Mouse (Mus musculus): ENCODE measurements at regions not wholly inside any gene's neighbourhood (a gene's known extent, or its start where the extent isn't known, plus 50 kb on each side); places are given as distances from the start of the nearest gene placed in this dataset.

DNA sequence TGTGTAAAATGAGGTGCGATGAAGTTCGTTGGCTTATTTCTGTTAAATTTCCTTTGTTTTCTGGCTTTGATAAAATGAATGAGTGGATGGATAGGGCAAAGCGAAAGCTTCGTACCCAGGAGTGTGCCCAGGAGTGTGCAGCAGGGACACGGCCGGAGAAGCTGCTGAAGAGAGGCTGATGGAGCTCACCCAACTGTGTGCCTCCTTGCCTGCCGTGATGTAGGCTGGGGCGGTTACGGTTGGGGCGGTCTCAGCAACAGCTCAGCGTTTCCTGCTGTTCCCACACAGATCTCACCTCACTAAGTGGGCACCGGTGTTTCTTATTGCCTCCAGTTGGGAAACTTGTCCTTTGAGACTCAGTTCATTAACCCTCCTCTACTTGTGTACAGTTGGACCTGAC lies 208.2 kb upstream of the Ttc29 start:
- no peaks in the 10 kb centered on the region for H3K27me3 ChIP-seq (ENCODE audit: insufficient read depth, low read length)
- TF ChIP-seq CTCF (IDR thresholded peaks at IDR 0.05; ENCODE audit: low read depth) (no peak), EP300 (IDR thresholded peaks at IDR 0.05; ENCODE audit: low read depth) (no peak)
- H3K4me1 ChIP-seq (ENCODE audit: insufficient read depth), result no peaks in the 10 kb centered on the region
- H3K4me3 ChIP-seq (ENCODE audit: low read depth, low read length), result no peak overlapping the region
- H3K9me3 ChIP-seq (ENCODE audit: low read length), result no peaks in the 10 kb centered on the region
- ATAC-seq, result no peak
- no peaks in the 10 kb centered on the region for H3K36me3 ChIP-seq (replicated peaks; ENCODE audit: insufficient read depth, low read length)
- no peak overlapping the region for H3K4me2 ChIP-seq (ENCODE audit: low read depth, low read length)
- DNase-seq, result no peak
- 68% methylated on average over 12 of the region's 12 CpGs for WGBS (ENCODE audit: insufficient replicate concordance)
- H3K9ac ChIP-seq (replicated peaks), result no peak overlapping the region
- H3K27ac ChIP-seq (ENCODE audit: low read depth), result no peak overlapping the region

DNA sequence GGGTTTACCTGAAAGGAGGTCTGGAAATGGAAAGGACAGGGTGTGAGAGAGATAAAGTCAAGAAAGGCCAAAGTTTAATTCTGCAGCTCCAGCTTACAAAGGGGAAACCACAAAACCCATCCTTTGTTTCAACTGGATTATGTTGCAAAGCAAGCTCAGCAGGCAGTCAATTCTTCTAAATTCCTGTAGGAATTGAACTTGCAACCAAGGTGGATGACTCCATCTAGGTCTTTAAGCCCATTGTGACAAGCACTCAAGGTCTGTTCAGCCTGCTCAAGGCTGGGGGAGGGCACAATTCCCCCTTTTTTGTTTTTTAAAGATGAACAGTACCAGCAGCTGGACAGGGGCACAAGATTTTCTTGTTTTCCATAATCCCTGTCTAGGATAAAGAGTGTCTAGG lies 200.0 kb upstream of the Ttc29 start:
- no peak overlapping the region for H3K27ac ChIP-seq (ENCODE audit: low read depth)
- no peak overlapping the region for H3K9ac ChIP-seq (replicated peaks)
- no peak overlapping the region for H3K4me2 ChIP-seq (ENCODE audit: low read depth, low read length)
- TF ChIP-seq EP300 (IDR thresholded peaks at IDR 0.05; ENCODE audit: low read depth), result no peak
- no peak for TF ChIP-seq CTCF (IDR thresholded peaks at IDR 0.05; ENCODE audit: low read depth)
- H3K9me3 ChIP-seq (ENCODE audit: low read length), result no peaks in the 10 kb centered on the region
- ATAC-seq (no peak), DNase-seq (no peak)
- H3K4me3 ChIP-seq (ENCODE audit: low read depth, low read length), result no peak overlapping the region
- no peaks in the 10 kb centered on the region for H3K36me3 ChIP-seq (replicated peaks; ENCODE audit: insufficient read depth, low read length)
- no peaks in the 10 kb centered on the region for H3K4me1 ChIP-seq (ENCODE audit: insufficient read depth)
- H3K27me3 ChIP-seq (ENCODE audit: insufficient read depth, low read length), result no peaks in the 10 kb centered on the region

GRCm38 (mm10) chr8:78018430-78019180 lies 194.5 kb upstream of the Ttc29 start:
- Histone ChIP-seq H3K9me3 (ENCODE audit: low read length) (no peaks in the 10 kb centered on the region), H3K4me3 (ENCODE audit: low read depth, low read length) (no peak overlapping the region), H3K4me1 (ENCODE audit: insufficient read depth) (0 out of 2 replicates have a peak, but pooled peaks cover under 1% of the 10 kb centered on the region), H3K36me3 (replicated peaks; ENCODE audit: insufficient read depth, low read length) (no peaks in the 10 kb centered on the region), H3K9ac (replicated peaks) (no peak overlapping the region), H3K27me3 (ENCODE audit: insufficient read depth, low read length) (no peaks in the 10 kb centered on the region), H3K27ac (ENCODE audit: low read depth) (no peak overlapping the region), H3K4me2 (ENCODE audit: low read depth, low read length) (no peak overlapping the region)
- TF ChIP-seq CTCF (IDR thresholded peaks at IDR 0.05; ENCODE audit: low read depth) (no peak), EP300 (IDR thresholded peaks at IDR 0.05; ENCODE audit: low read depth) (no peak)
- 74% methylated on average over 4 of the region's 4 CpGs for WGBS (ENCODE audit: insufficient replicate concordance)
- DNase-seq, result no peak
- ATAC-seq, result no peak

- no peak for ATAC-seq
- Histone ChIP-seq H3K27me3 (ENCODE audit: insufficient read depth, low read length) (no peaks in the 10 kb centered on the region), H3K9me3 (ENCODE audit: low read length) (no peaks in the 10 kb centered on the region), H3K4me3 (ENCODE audit: low read depth, low read length) (no peak overlapping the region), H3K36me3 (replicated peaks; ENCODE audit: insufficient read depth, low read length) (no peaks in the 10 kb centered on the region), H3K27ac (ENCODE audit: low read depth) (no peak overlapping the region), H3K4me1 (ENCODE audit: insufficient read depth) (0 out of 2 replicates have a peak, but pooled peaks cover 3% of the 10 kb centered on the region), H3K4me2 (ENCODE audit: low read depth, low read length) (no peak overlapping the region), H3K9ac (replicated peaks) (no peak overlapping the region)
- 51% methylated on average over 2 of the region's 2 CpGs for WGBS (ENCODE audit: insufficient replicate concordance)
- DNase-seq, result no peak
- TF ChIP-seq CTCF (IDR thresholded peaks at IDR 0.05; ENCODE audit: low read depth) (no peak), EP300 (IDR thresholded peaks at IDR 0.05; ENCODE audit: low read depth) (no peak)
Observed at GRCm38 (mm10) chr8:78021473-78021872, 191.6 kb upstream of the Ttc29 start.

GRCm38 (mm10) chr8:78022986-78023385 lies 190.1 kb upstream of the Ttc29 start:
- no peaks in the 10 kb centered on the region for H3K9me3 ChIP-seq (ENCODE audit: low read length)
- TF ChIP-seq EP300 (IDR thresholded peaks at IDR 0.05; ENCODE audit: low read depth) (no peak), CTCF (IDR thresholded peaks at IDR 0.05; ENCODE audit: low read depth) (no peak)
- ATAC-seq, result no peak
- H3K27ac ChIP-seq (ENCODE audit: low read depth), result no peak overlapping the region
- DNase-seq, result no peak
- H3K36me3 ChIP-seq (replicated peaks; ENCODE audit: insufficient read depth, low read length), result no peaks in the 10 kb centered on the region
- H3K27me3 ChIP-seq (ENCODE audit: insufficient read depth, low read length), result no peaks in the 10 kb centered on the region
- no peak overlapping the region for H3K4me2 ChIP-seq (ENCODE audit: low read depth, low read length)
- 63% methylated on average over 5 of the region's 5 CpGs for WGBS (ENCODE audit: insufficient replicate concordance)
- H3K9ac ChIP-seq (replicated peaks), result no peak overlapping the region
- no peak overlapping the region for H3K4me3 ChIP-seq (ENCODE audit: low read depth, low read length)
- 0 out of 2 replicates have a peak, but pooled peaks cover 3% of the 10 kb centered on the region for H3K4me1 ChIP-seq (ENCODE audit: insufficient read depth)

GRCm38 (mm10) chr8:78023467-78023866 lies 189.6 kb upstream of the Ttc29 start:
- ATAC-seq, result 0 out of 2 replicates have a peak, but pooled peaks have one; percentile 40
- TF ChIP-seq EP300 (IDR thresholded peaks at IDR 0.05; ENCODE audit: low read depth), result no peak
- TF ChIP-seq CTCF (IDR thresholded peaks at IDR 0.05; ENCODE audit: low read depth), result no peak

More at GRCm38 (mm10) chr8:78023467-78023866, 189.6 kb upstream of the Ttc29 start:
- 0 out of 2 replicates have a peak, but pooled peaks cover 3% of the 10 kb centered on the region for H3K4me1 ChIP-seq (ENCODE audit: insufficient read depth)
- no peaks in the 10 kb centered on the region for H3K36me3 ChIP-seq (replicated peaks; ENCODE audit: insufficient read depth, low read length)
- H3K27ac ChIP-seq (ENCODE audit: low read depth), result no peak overlapping the region
- no peak overlapping the region for H3K4me3 ChIP-seq (ENCODE audit: low read depth, low read length)
- H3K9ac ChIP-seq (replicated peaks), result no peak overlapping the region
- H3K4me2 ChIP-seq (ENCODE audit: low read depth, low read length), result no peak overlapping the region
- no peak for DNase-seq
- 26% methylated on average over 7 of the region's 7 CpGs for WGBS (ENCODE audit: insufficient replicate concordance)
- no peaks in the 10 kb centered on the region for H3K27me3 ChIP-seq (ENCODE audit: insufficient read depth, low read length)
- no peaks in the 10 kb centered on the region for H3K9me3 ChIP-seq (ENCODE audit: low read length)
